Mouse (Mus musculus) A20 (cell line): ENCODE data around the gene Cfd.

Experiments used
- DNase-seq: peaks from one replicate; pipeline ENCODE4 v3.0.0-alpha.2; 2011; ENCODE audit warnings: low read depth, low spot score

Cfd gene

DNA sequence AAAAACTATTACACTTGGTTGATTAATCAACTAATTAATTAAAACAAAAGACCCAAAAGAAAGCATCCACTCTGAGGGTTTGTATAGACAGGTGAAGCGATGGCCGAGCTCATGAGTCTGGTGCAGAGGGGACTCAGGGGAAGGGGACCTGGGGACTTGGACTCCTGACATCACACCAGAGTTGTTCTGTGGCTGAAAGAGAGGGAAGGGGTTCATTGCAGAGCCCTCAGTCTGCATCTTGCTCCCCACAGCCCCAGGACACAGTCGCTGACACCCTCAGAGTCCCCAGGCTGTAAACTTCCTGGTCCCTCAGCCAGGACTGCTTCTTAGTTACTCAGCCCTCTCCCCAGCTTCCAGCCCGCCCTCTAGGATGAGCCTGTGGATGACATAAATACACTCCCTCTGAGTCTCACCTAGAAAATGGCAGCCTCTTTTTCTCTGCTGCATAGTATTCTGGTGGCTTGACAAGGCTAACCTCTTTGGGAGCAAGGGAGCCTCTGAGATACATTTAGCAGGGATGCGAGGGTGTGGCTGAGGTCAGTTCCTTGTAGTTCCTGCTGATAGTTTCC lies 27.0 kb downstream of the Cfd start:
- no peak for DNase-seq

DNA sequence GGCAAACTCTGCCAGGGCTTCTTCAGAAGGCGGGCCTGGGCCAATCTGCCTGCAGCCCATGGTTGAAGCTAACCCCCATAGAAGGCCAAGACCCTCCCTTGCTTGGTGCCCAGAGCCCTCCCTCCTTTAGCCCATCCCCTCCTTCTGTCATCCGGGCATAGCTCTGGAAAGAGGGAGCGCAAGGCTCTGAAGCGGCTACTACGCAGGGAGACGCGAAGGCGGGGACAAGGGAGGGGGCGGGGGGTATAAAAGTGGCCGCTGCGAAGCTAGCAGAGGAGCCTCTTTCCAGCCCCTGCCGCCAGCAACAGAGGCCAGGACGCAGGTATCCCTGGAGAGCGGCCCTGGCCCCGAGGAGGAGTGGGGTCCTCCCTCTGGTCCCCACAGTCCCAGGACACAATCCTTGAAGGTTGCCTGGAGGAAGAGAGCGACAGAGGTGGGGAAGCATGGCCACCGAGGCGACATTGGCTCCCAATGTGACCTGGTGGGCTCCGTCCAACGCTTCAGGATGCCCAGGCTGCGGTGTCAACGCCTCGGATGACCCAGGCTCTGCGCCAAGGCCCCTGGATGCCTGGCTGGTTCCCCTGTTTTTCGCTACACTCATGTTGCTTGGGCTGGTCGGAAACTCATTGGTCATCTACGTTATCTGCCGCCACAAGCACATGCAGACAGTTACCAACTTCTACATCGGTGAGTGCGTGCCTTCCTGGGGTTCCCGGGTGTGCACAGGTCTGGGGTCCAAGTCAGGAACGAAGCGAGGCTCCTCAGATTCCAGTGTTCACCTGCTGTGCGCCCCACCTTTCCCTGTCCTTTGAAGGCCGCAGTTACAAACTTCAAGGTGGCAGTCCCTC lies 27.8 kb downstream of the Cfd start:
- no peak for DNase-seq

- DNase-seq: no peak
Measured at GRCm38 (mm10) chr10:79919251-79919849, 28.7 kb downstream of the Cfd start.

DNA sequence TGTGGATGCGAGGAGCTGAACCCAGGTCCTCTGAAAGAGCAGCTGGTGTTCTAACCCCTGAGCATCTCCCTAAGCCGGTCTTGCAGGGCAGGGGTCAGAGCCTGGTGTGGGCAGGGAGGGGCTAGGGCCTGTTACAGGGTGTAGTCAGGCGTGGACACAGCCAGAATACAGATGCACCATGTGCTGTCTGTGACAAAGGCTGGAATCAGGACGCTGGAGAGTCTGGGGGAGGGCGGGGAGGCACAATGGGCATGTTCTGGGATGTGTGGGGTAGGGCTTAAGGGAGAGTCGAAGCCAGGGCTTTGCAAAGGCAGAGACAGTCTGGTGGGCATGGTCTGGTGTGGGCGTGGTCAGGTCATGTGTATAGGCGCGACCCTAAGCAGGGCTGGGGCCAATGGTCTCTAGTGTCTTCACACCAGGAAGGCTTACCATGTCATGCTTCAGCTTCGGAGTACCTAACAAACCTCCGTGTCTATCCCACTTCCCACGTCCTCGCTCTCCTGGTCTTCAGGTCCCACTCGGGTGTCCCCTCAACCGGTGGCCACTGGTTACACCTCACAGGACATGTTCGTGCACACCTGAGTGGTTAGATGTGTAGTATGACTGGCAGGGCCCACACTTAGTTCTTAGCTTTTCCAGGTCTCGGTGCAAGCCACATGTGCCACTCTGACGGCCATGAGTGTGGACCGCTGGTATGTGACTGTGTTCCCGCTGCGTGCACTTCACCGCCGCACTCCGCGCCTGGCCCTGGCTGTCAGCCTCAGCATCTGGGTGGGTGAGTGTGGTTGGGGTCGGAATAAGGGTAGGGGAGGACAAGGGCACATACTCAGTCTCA lies 29.6 kb downstream of the Cfd start:
- no peak for DNase-seq

DNA sequence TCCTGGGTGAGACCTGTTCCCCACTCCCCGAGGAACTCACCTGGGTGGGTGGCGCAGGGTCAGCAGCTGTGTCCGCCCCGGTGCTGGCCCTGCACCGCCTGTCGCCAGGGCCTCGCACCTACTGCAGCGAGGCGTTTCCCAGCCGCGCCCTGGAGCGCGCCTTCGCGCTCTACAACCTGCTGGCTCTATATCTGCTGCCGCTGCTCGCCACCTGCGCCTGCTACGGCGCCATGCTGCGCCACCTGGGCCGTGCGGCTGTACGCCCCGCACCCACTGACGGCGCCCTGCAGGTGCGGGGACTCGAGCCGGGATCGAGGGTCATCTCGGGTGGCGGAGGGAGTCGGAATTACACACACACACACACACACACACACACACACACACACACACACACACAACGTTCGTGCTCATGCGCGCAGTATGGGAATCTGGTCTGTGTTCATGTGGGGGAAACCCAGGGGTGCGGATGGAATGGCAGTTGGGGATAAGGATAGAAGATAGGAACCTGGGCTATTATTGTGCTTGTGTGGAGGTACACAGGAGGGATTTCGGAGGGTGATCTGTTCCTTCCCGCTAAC lies 30.4 kb downstream of the Cfd start, which contains the start of gene R3hdm4:
TSS of gene R3hdm4 (minus strand) at position 251 of the 578 bp plus-strand sequence.
- no peak for DNase-seq

GRCm38 (mm10) chr10:79921572-79921971 lies 30.9 kb downstream of the Cfd start:
- DNase-seq: no peak

- DNase-seq: peak; percentile 92
Measured at GRCm38 (mm10) chr10:79924998-79925784, 34.5 kb downstream of the Cfd start.

DNA sequence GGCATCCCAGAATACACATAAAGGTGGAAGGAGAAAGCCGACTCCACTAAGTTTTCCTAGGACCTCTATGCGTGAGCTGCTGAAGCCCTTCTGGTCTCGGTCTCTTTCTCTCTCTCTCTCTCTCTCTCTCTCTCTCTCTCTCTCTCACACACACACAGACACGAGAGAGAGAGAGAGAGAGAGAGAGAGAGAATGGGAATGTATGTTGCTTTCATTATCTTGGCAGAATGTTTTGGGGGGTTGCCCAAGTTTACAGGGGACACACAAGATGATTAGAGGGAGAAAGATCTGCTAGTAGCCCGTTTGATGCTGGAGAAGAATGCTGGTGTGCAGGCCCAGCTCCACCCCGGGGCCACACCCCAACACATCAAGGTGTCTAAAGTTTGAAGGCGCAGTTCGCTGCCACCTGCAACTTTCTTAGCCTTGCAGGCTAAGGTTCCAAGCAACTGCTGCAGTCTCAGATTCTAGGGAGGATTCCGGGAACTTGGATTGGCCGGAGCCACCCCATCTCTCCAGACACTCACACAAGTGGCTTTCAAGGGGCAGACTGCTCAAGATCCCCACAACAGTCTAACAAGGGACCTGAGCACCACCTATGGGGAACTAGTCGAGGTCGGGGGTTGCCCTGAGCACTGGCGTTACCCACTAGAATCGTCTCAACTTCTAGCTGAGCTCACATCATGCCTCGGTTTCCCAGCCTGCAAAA lies 35.3 kb downstream of the Cfd start:
- peak; percentile 88 for DNase-seq

GRCm38 (mm10) chr10:79926491-79927323 lies 36.1 kb downstream of the Cfd start, which contains the start of gene Arid3a:
Gene Arid3a, plus strand, starts transcription at chr10:79927043.
- peak; percentile 98 for DNase-seq

- peak; percentile 84 for DNase-seq
Measured at GRCm38 (mm10) chr10:79927324-79928029, 36.8 kb downstream of the Cfd start.

- peak; percentile 72 for DNase-seq
Measured at GRCm38 (mm10) chr10:79928030-79928694, 37.5 kb downstream of the Cfd start.

GRCm38 (mm10) chr10:79928907-79929701 lies 38.5 kb downstream of the Cfd start:
- no peak for DNase-seq

- DNase-seq: no peak
Measured at GRCm38 (mm10) chr10:79929967-79930825, 39.5 kb downstream of the Cfd start.

DNA sequence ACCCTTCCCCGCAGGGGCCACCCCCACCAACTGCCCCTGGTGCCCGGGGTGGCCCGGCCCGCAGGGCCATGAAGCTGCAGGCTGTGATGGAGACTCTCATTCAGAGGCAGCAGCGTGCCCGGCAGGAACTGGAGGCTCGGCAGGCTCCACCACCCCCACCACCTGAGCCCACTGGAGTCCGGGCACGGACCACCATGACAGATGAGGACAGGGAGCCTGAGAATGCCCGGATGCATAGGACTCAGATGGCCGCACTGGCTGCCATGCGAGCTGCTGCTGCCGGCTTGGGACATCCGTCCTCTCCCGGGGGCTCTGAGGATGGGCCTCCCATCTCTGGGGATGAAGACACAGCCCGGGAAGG lies 40.2 kb downstream of the Cfd start:
- DNase-seq: no peak

DNA sequence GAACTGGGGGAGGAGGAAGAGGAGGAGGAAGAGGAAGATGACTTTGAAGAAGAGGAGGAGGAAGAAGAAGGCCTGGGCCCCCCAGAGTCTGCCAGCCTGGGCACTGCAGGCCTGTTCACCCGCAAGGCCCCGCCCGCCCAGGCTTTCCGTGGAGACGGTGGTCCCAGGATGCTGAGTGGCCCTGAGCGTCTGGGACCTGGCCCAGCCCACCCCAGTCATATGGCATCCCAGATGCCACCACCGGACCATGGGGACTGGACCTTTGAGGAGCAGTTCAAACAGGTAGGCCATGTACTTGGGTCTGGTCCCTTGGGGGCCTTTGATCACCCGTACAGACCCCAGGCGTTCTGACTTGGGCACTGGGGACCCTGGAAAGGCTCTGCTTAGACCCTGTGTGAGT lies 41.1 kb downstream of the Cfd start:
- no peak for DNase-seq

GRCm38 (mm10) chr10:79932736-79933135 lies 42.1 kb downstream of the Cfd start:
- DNase-seq: no peak
